Mouse (Mus musculus): Measurements from ENCODE around the gene Agap1.

Gene Agap1

DNA sequence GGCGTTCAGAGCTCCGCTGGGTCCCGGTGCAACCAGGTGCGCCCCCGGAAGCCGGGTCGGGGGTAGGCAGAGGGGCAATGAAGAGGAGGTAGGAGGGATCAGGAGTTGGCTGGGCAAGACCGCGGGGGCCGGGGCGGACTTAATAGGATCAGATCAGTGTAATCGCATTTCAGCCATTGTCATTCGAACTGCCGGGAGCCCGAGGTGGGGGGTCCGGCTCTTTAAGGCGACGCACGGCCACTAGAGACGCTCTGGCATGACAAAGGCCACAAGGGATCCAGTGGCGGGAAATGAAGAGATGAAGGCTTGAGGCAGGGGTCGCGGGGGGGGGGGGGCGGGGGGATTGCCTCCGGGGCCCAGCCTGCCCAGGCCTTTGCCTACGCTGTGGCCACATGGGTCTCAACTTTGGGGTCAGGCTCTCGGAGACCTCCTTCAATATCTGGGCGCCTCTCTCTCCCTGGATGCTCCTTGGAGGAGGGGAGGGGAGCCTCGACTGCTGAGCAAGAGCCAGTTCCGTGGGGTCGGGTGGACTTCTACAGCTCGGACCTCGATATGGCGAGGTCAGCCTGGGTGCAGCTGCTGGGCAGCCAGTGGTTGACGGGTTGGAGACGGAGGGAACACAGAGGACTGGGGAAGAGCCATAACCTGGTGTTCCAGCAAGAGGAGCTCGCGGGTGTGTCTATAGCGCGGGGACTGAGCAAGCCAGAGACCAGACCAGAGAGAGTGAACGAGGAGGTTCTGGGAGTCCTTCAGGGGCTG is 468.5 kb downstream of the Agap1 start:
- CTCF ChIA-PET, result interaction anchor here (0.5 to 3.2 kb wide), 13 partner anchors 12 to 553 kb away, joined by 3 to 15 read pairs (median 4); no protein-coding TSS in a partner anchor
- POLR2A ChIA-PET, result interaction anchor here in 2 of 4 experiments (0.9 to 5.5 kb wide), 10 partner anchors 8 to 52 kb away, joined by 3 to 36 read pairs (median 4); partner anchors contain the start of gene Gbx2 (in 2 of the 2)

DNA sequence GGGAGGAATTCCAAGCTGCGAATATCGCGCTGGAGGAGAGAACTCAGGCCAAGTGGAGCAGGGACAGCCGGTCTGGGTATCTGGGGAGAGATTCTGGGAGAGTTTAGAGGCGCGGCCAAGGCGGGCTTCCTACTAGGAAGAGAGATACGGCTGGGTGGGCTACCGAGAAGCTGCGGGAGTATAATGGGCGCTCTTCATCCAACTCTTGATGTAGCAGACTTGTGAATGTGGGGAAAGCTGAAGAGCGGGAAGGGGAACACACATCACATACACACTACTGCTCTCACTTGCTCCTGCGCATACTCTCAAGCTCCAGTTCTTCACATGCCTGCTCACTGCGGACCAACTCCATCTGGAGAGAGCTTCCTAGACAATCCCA is 469.0 kb downstream of the Agap1 start:
- POLR2A ChIA-PET, result interaction anchor here in 3 of 4 experiments (0.6 to 5.5 kb wide), 12 partner anchors 8 to 53 kb away, joined by 3 to 36 read pairs (median 3); partner anchors contain the start of gene Gbx2 (in 1 of the 3)
- CTCF ChIA-PET, result interaction anchor here (0.6 to 3.2 kb wide), 10 partner anchors 12 to 552 kb away, joined by 3 to 15 read pairs (median 4); no protein-coding TSS in a partner anchor

DNA sequence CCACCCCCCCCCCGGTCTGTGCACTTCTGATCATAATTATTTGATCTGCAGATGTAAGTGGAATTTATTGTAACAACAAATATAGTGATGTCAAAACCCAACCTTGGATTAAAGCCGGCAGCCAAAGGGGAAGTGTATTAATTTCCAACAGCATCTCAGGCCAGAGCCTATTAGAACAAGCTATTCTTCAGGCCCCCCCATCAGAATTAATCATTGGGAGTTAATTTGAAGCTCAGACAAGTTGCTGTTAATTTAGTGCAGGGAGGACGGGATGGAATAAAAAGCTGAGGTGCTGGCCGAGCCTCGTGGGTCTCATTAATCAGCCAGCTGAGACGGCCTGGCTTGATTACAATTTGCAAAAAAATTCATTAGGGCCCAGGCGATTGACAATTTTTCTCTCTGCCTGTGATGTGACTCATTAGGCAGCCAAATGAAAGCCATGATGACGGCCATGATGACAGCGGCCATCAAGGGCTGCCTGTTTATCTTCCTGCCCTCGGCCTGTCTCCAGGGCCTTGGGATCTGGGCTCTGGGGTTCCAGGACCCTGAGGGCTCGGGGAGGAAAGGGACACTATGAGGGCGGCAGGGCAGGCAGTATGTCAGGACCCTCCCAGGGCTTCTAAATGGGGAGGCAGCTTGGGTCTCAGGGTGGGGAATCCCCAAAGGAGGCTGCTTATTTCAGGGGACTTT is 471.0 kb downstream of the Agap1 start:
- ChIA-PET POLR2A (interaction anchor here in 3 of 4 experiments (0.6 to 5.5 kb wide), 13 partner anchors 8 to 623 kb away, joined by 3 to 36 read pairs (median 5); partner anchors contain the start of gene Iqca (in 1 of the 3)), CTCF (interaction anchor here in 3 of 4 experiments (0.6 to 3.2 kb wide), 3 partner anchors 14 to 17 kb away, joined by 3 to 15 read pairs (median 9); no protein-coding TSS in a partner anchor)

DNA sequence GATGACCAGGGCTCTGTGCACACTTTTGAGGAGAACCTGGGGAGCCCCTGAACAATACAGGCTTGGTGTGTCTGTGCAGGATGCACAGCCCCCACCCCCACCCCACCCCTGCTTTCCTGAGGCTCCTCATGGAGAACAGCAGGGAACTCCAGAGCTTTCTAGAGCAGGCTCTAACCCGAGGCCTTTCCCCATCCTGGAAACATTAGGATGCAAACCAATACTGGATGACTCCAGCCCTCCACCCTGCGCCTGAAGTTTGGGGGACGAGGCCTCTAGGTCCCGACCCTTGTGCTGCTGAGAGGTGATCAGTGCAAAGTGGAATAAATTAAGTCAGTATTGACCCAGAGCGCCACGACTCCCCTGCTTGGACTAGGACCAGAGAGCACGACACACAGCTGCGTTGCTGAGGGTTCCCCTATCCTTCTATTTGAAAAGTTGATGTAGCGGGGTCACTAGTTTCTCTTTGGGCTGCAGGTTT is 472.0 kb downstream of the Agap1 start:
- ChIA-PET POLR2A (interaction anchor here in 3 of 4 experiments (0.6 to 5.0 kb wide), 8 partner anchors 8 to 511 kb away, joined by 3 to 36 read pairs (median 6); no protein-coding TSS in a partner anchor), CTCF (interaction anchor here in 2 of 4 experiments (1.0 to 1.6 kb wide), 4 partner anchors 9 to 280 kb away, joined by 3 to 10 read pairs (median 4); no protein-coding TSS in a partner anchor)

DNA sequence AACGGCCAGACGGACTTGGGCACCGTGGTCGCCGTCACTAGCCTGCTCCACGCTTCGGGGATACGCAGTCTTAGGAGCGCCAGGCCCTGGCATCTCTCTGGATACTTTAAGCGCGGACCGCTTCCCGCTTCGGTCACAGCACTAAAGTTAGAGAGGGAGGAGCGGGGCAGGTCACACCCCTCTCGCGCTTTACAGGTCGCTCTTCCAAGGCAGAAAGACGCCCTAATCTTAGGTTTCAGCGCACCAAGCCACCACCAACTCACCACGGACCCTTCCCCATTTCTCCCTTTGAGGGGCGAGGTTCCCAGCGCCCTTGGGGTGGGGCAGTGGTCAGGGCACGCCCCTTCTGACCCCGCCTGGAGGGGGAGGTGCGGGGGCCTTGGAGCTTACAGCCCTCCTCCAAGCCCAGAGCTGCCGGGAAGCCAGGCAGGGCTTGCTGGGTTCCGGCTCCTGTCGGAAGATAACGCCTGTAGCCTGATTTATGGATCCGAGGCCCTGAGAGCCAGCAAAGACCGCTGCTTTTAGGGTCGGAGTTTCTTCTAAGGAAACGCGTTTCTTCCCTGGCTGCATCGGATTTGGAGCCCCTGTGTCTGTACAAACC is 472.6 kb downstream of the Agap1 start:
- CTCF ChIA-PET, result interaction anchor here in 3 of 4 experiments (0.6 to 1.6 kb wide), 6 partner anchors 9 to 280 kb away, joined by 3 to 14 read pairs (median 4); no protein-coding TSS in a partner anchor
- POLR2A ChIA-PET, result interaction anchor here in 2 of 4 experiments (0.8 to 5.0 kb wide), 8 partner anchors 8 to 49 kb away, joined by 3 to 36 read pairs (median 4); no protein-coding TSS in a partner anchor

DNA sequence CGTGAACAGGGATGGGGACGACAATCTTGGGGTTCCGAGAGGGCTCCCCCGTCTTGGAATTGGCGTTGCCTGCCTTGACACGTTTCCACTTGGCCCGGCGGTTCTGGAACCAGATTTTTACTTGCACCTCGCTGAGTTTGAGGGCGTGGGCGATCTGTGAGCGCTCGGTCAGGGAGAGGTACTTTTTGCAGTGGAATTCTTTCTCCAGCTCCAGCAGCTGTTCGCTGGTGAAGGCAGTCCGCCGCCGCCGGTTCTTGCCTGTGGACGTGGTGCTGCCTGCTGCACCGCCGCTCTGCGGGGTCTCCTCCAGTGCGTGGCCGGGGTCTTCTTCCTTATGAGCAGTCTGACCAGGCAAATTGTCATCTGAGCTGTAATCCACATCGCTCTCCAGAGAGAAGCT is 474.1 kb downstream of the Agap1 start:
- ChIA-PET POLR2A (interaction anchor here in 2 of 4 experiments (1.2 to 2.7 kb wide), 4 partner anchors 11 to 20 kb away, joined by 3 to 14 read pairs (median 10); no protein-coding TSS in a partner anchor), CTCF (interaction anchor here in 3 of 4 experiments (0.8 to 3.2 kb wide), 3 partner anchors 11 to 17 kb away, joined by 5 to 9 read pairs (median 6); no protein-coding TSS in a partner anchor)

DNA sequence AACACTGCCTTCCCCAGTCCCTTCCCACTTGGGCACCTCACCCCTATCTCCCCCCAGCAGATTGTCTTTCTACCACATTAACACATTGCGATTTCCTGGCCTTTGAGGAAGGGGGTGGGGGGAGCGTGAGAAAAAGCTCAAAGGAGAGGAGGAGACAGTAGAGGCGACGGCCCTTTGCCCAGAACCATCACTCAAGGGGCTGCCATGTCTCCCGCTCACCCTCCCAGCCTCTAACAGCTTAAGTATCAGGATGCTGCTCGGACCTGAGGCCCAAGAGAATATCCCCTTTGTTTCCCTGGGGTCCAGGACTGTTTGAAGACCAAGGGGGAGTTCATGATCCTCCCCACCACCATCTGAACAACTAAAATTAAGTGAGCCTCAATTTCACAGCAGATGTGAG is 474.6 kb downstream of the Agap1 start:
- POLR2A ChIA-PET, result interaction anchor here in 3 of 4 experiments (0.7 to 2.7 kb wide), 7 partner anchors 10 to 53 kb away, joined by 3 to 14 read pairs (median 5); no protein-coding TSS in a partner anchor
- CTCF ChIA-PET, result interaction anchor here in 3 of 4 experiments (0.6 to 3.2 kb wide), 5 partner anchors 10 to 166 kb away, joined by 3 to 9 read pairs (median 5); no protein-coding TSS in a partner anchor

DNA sequence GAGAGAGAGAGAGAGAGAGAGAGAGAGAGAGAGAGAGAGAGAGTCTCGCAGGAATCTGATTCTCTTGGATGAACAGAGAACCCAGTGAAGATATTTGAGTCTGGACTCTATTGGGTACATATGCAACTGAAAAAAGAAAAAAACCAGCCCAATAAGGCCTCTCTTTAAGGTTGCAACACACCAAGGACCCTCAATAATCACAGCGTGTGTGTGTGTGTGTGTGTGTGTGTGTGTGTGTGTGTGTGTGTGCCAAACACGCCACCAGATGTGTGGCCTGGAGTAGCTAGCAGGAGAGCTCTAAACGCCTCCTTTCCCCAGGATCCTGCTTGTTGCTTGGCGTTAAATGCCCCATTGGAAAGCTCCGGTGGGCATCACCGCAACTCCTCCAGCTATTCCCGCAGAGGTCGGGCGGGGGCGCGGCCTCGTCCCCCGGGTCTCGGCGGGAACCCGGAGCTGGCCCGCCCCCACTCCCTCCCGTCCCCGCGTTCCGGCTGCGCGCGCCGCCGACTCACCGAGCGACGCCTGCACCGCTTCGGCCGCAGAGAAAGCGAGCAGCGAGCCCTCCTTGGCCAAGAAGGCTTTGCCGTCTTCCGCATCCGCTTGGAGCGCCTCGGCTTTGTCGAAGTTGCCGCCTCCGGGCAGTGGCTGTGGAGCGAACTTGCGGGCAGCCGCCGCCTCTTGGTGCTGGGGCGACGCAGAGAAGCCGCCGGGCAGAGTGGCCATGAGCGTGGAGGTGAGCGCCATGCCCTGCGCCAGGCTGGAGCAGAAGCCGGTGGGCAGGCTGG is 475.3 kb downstream of the Agap1 start:
- POLR2A ChIA-PET, result interaction anchor here in 3 of 4 experiments (0.6 to 2.7 kb wide), 9 partner anchors 9 to 86 kb away, joined by 3 to 14 read pairs (median 3); no protein-coding TSS in a partner anchor
- CTCF ChIA-PET, result interaction anchor here (0.6 to 3.2 kb wide), 13 partner anchors 8 to 1943 kb away, joined by 3 to 28 read pairs (median 3); no protein-coding TSS in a partner anchor

DNA sequence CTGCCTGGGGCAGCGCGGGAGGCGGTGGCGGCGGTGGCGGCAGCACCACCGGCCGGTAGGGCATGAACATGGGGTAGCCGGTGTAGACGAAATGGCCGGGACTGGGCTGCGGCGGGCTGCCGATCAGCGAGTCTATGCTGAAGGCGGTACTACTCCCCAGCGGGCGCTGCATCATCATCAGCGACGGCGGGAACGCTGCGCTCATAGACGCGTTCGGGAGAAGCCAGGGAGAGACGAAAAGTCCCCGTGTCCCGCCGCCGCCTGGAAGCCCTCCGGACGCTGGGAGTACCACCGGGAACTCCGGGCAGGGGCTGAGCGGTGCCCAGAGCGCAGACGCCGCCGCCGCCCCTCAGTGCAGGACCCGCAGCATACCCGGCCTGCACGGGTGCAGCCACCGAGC is 475.9 kb downstream of the Agap1 start:
- ChIA-PET CTCF (interaction anchor here (0.6 to 3.2 kb wide), 12 partner anchors 9 to 1942 kb away, joined by 3 to 28 read pairs (median 4); no protein-coding TSS in a partner anchor), POLR2A (interaction anchor here in 3 of 4 experiments (0.6 to 2.7 kb wide), 20 partner anchors 8 to 345 kb away, joined by 3 to 16 read pairs (median 4); no protein-coding TSS in a partner anchor)

DNA sequence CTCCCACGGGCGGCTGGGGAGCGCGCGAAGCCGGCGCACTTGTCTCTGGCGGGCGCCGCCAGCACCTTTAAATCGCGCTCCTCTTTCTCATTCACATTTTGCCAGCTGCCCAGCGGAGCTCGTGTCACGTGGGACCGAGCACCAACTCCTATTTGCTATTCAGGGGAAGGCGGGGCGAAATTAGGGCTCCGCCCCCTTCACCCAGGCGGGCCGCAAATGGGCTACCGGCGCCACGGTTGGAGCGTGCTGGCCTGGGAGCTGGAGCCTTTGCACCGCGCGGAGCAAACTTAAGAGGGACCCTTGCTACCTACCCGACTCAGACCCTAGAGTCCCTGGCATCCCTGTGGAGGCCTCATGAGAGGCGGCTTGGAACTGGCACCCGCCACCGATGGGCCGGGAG is 476.5 kb downstream of the Agap1 start, which contains the start of gene Gbx2:
TSS of gene Gbx2 (minus strand) at position 60 of the 400 bp plus-strand sequence.
- CTCF ChIA-PET, result interaction anchor here in 3 of 4 experiments (0.6 to 3.2 kb wide), 7 partner anchors 8 to 460 kb away, joined by 3 to 28 read pairs (median 4); no protein-coding TSS in a partner anchor
- POLR2A ChIA-PET, result interaction anchor here in 3 of 4 experiments (0.6 to 2.7 kb wide), 27 partner anchors 8 to 344 kb away, joined by 3 to 16 read pairs (median 3); no protein-coding TSS in a partner anchor

DNA sequence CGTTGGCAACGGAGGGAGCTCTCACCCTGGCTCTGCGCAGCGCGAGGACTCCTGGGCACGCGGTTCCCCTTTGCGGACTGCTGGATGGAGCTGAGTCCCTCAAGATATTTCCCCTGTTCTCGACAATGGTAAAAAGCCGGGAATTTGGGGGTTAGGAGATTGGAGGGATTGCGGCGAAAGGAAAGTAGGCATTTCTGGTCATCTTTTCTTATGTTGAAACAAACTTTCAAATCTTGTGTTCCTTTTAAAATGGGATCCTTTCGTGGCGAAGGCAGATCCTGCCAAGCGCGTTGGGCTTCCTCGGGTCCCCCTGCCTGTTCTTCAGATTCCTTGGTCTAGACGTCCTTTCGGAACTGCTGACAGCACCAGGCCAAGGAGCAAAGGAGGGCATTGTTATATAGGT is 477.4 kb downstream of the Agap1 start:
- ChIA-PET POLR2A (interaction anchor here in 2 of 4 experiments (0.7 to 2.7 kb wide), 13 partner anchors 9 to 260 kb away, joined by 3 to 16 read pairs (median 3); no protein-coding TSS in a partner anchor), CTCF (interaction anchor here in 2 of 4 experiments (0.6 to 3.0 kb wide), 3 partner anchors 7 to 475 kb away, joined by 4 to 28 read pairs (median 5); no protein-coding TSS in a partner anchor)

DNA sequence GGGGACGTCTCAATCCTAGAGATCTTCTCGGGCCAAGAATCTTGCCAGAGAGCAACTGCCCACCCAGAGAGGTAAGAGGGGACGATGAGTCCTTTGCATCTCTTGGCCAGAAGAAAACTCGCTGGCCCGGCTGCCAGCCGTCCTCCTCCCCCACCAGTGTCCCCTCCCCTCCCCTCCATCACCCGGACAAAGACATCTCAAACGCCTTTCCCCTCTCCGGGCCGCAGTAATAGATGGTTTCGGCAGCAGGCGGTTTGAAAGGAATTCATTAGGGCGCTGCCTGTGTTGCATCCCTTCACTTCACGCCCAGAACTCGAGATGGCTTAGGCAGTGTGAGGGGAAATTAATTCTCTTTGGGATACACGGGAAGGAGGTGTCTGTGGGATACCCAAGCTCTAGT is 478.0 kb downstream of the Agap1 start:
- ChIA-PET CTCF (no interaction called here), POLR2A (interaction anchor here in 3 of 4 experiments (0.7 to 2.7 kb wide), 6 partner anchors 9 to 592 kb away, joined by 4 to 16 read pairs (median 6); no protein-coding TSS in a partner anchor)

DNA sequence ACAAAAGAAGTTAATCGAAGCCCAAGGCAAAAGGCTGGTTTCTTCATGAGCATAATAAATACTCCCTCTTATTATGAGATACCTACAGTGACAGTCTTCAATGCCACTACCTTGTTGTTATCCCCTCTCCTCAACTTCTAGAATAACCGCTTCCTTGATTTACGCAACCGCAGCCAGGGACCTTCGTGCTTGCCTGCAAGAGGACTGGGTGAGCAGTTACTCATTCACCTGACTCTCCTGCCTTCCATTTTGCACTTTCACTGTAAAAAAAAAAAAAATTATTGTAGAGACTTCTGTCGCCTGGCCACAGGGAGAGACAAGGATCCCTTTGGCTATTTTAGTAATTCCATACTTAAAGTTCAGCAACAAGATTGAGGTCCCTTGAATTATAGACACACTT is 478.4 kb downstream of the Agap1 start:
- CTCF ChIA-PET, result interaction anchor here in 1 of 4 experiments (2.0 kb wide), 1 partner anchor 289 kb away, joined by 4 read pairs; no protein-coding TSS in a partner anchor

DNA sequence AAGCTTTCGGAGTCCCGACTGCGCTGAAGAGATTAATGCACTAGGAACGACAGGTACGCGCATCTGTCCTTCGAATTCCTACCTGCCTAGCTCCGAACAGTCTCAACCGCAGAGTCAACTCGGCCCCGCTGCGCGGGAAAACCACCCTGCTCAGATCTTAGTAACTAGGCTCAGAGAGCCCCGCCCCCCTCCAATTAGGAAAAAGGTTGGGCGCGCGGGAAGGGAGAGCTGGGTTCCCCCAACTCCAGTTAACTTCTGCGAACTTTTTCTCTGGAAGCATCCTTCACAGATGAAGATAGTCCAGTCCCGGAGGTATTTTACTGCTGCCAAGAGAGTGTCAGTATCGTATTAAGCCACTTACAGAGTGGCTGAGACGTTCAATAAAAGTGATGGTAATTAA is 479.2 kb downstream of the Agap1 start:
- ChIA-PET POLR2A (interaction anchor here (0.6 to 3.7 kb wide), 15 partner anchors 9 to 727 kb away, joined by 3 to 36 read pairs (median 4); no protein-coding TSS in a partner anchor), CTCF (interaction anchor here in 2 of 4 experiments (0.8 to 3.1 kb wide), 3 partner anchors 8 to 290 kb away, joined by 4 to 9 read pairs (median 5); no protein-coding TSS in a partner anchor)

More for the DNA sequence above, 478.4 kb downstream of the Agap1 start:
- POLR2A ChIA-PET, result interaction anchor here in 2 of 4 experiments (0.7 to 3.7 kb wide), 4 partner anchors 8 to 592 kb away, joined by 4 to 36 read pairs (median 5); no protein-coding TSS in a partner anchor

DNA sequence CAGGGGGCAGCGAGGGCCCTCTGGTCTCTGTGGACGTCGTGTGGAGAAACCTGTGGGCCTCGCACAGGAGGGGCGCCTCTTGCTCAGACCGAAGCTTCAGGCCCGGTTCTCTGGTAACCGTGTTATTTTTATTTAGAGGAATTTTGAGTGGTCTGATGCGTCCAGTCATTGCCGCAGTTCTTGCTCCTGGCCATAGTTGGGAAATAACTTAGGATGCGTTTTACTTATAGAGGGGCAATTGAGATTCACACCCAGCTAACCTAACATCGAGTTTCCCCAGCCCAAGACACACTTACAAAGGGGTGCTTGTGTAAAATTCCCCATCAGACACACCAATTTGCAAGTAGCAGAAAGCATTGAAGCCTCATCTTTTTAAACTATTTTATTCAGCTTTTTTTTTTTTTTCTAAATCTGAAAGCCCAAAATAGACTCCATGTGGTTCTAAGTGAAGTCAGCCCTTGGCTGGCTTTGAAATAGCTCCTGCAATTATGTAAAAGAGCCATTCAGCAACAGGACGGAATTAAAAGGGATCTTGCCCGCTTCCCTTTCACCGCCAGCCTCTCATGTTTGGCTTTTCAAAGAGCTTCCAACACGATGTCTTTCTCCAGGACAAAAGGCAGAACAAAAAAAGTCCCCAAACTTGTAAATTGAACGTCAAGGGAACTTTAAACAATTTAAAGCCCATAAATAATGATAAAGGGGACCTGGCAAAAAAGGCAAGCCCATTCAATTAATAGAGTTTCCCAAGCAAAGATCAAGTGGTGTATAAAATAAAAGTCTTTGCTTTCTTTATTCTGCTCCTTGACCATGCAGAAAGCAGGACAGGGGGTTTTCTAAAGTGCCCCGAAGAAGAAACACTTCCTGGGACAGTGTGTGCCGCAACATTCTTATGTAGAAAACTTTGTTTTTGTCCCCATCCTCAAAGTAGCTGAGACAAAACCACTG is 480.0 kb downstream of the Agap1 start:
- ChIA-PET CTCF (interaction anchor here (0.6 to 3.1 kb wide), 10 partner anchors 7 to 377 kb away, joined by 3 to 10 read pairs (median 4); no protein-coding TSS in a partner anchor), POLR2A (interaction anchor here (0.6 to 3.7 kb wide), 22 partner anchors 9 to 727 kb away, joined by 3 to 36 read pairs (median 4); no protein-coding TSS in a partner anchor)

Measured in embryonic stem cell, embryonic (primary cell).